Mouse (Mus musculus): ENCODE results near the gene Pafah1b3. TPM values are rescaled to one million over a fixed set of nuclear protein-coding genes. Genes with fewer than 3 reads are reported as not detected.

Gene Pafah1b3
- polyA plus RNA-seq, 1 experiment = 46.2 TPM

- H3K4me3 ChIP-seq (ENCODE audit: insufficient read depth, low read length) = peak overlapping the region; percentile 79
- TF ChIP-seq CTCF (IDR thresholded peaks at IDR 0.05; ENCODE audit: borderline replicate concordance, insufficient read depth, low read length) = no peak
- TF ChIP-seq POLR2A (IDR thresholded peaks at IDR 0.05; ENCODE audit: low read depth, low read length) = no peak
- H3K27ac ChIP-seq (ENCODE audit: insufficient read depth, low read length) = peak overlapping the region; percentile 37
- peaks cover 9% of the 10 kb centered on the region; the same call in 1 of the 2 replicates for H3K4me1 ChIP-seq (ENCODE audit: control insufficient read depth, insufficient read depth, low read length)
Observed at GRCm38 (mm10) chr7:25247498-25247897, 50.3 kb downstream of the Pafah1b3 start.

- peaks cover 9% of the 10 kb centered on the region; the same call in 1 of the 2 replicates for H3K4me1 ChIP-seq (ENCODE audit: control insufficient read depth, insufficient read depth, low read length)
- peak overlapping the region; percentile 79 for H3K4me3 ChIP-seq (ENCODE audit: insufficient read depth, low read length)
- TF ChIP-seq POLR2A (IDR thresholded peaks at IDR 0.05; ENCODE audit: low read depth, low read length) (no peak), CTCF (IDR thresholded peaks at IDR 0.05; ENCODE audit: borderline replicate concordance, insufficient read depth, low read length) (no peak)
- peak overlapping the region; percentile 43 for H3K27ac ChIP-seq (ENCODE audit: insufficient read depth, low read length)
Observed at GRCm38 (mm10) chr7:25246759-25247137, 51.0 kb downstream of the Pafah1b3 start.

- TF ChIP-seq POLR2A (IDR thresholded peaks at IDR 0.05; ENCODE audit: low read depth, low read length) (no peak), CTCF (IDR thresholded peaks at IDR 0.05; ENCODE audit: borderline replicate concordance, insufficient read depth, low read length) (no peak)
- Histone ChIP-seq H3K4me1 (ENCODE audit: control insufficient read depth, insufficient read depth, low read length) (peaks cover 13% of the 10 kb centered on the region; the same call in 1 of the 2 replicates), H3K4me3 (ENCODE audit: insufficient read depth, low read length) (peak overlapping the region; percentile 79), H3K27ac (ENCODE audit: insufficient read depth, low read length) (peak overlapping the region; percentile 43)
Observed at GRCm38 (mm10) chr7:25246079-25246758, 51.6 kb downstream of the Pafah1b3 start.

Other genes with a start within 250 kb of the Pafah1b3 start
- gene Grik5, start 225.6 kb downstream of the Pafah1b3 start, polyA plus RNA-seq (2011; ENCODE audit: insufficient read length, low read depth, missing spikeins) = 31.6 and 45.3 TPM in 2 replicates
- 10.3 and 11.0 TPM in 2 replicates for gene Zfp574, start 225.4 kb downstream of the Pafah1b3 start, polyA plus RNA-seq (2011; ENCODE audit: insufficient read length, low read depth, missing spikeins)
- 0.07 and 0.68 TPM in 2 replicates for gene Pou2f2, start 118.3 kb downstream of the Pafah1b3 start, polyA plus RNA-seq (2011; ENCODE audit: insufficient read length, low read depth, missing spikeins)
- 2.3 and 2.5 TPM in 2 replicates for gene Dedd2, start 77.4 kb downstream of the Pafah1b3 start, polyA plus RNA-seq (2011; ENCODE audit: insufficient read length, low read depth, missing spikeins)
- 9.3 and 9.7 TPM in 2 replicates for gene Zfp526, start 76.6 kb downstream of the Pafah1b3 start, polyA plus RNA-seq (2011; ENCODE audit: insufficient read length, low read depth, missing spikeins)
- 70.6 and 72.5 TPM in 2 replicates for gene Gsk3a, start 60.1 kb downstream of the Pafah1b3 start, polyA plus RNA-seq (2011; ENCODE audit: insufficient read length, low read depth, missing spikeins)
- 64.5 and 70.9 TPM in 2 replicates for gene Erf, start 47.2 kb downstream of the Pafah1b3 start, polyA plus RNA-seq (2011; ENCODE audit: insufficient read length, low read depth, missing spikeins)
- 138 and 152 TPM in 2 replicates for gene Cic, start 30.3 kb downstream of the Pafah1b3 start, polyA plus RNA-seq (2011; ENCODE audit: insufficient read length, low read depth, missing spikeins)
- not detected in 2 replicates for gene Prr19, start 3.4 kb upstream of the Pafah1b3 start, polyA plus RNA-seq (2011; ENCODE audit: insufficient read length, low read depth, missing spikeins)
- gene Tmem145, start 8.1 kb upstream of the Pafah1b3 start, polyA plus RNA-seq (2011; ENCODE audit: insufficient read length, low read depth, missing spikeins) = not detected in 2 replicates
- gene Megf8, start 19.2 kb upstream of the Pafah1b3 start, polyA plus RNA-seq (2011; ENCODE audit: insufficient read length, low read depth, missing spikeins) = 32.9 and 38.3 TPM in 2 replicates
- gene Cnfn, start 71.7 kb upstream of the Pafah1b3 start, polyA plus RNA-seq (2011; ENCODE audit: insufficient read length, low read depth, missing spikeins) = not detected in 2 replicates
- gene Lipe, start 100.7 kb upstream of the Pafah1b3 start, polyA plus RNA-seq (2011; ENCODE audit: insufficient read length, low read depth, missing spikeins) = 4.6 and 19.4 TPM in 2 replicates
- gene Cxcl17, start 114.9 kb upstream of the Pafah1b3 start, polyA plus RNA-seq (2011; ENCODE audit: insufficient read length, low read depth, missing spikeins) = not detected in 2 replicates
- not detected in 2 replicates for gene Ceacam1, start 179.6 kb upstream of the Pafah1b3 start, polyA plus RNA-seq (2011; ENCODE audit: insufficient read length, low read depth, missing spikeins)
- not detected in 2 replicates for gene Ceacam2, start 241.9 kb upstream of the Pafah1b3 start, polyA plus RNA-seq (2011; ENCODE audit: insufficient read length, low read depth, missing spikeins)

Measured in embryonic fibroblast, embryonic 13.5 days (primary cell).